Mouse (Mus musculus): Measurements from ENCODE around the gene Tmem44. TPM values are rescaled to one million over a fixed set of nuclear protein-coding genes. Genes with fewer than 3 reads are reported as not detected.
A peak's percentile ranks its signal among the peaks of the same experiment; 100 is the strongest.

Tmem44 gene
- polyA plus RNA-seq, 1 experiment from 2014 or later: 76.4 TPM

- 4% methylated on average over 35 of the region's 35 CpGs for WGBS
- Histone ChIP-seq H3K27ac (peak within 1 kb of the TSS; percentile 58), H3K9me3 (ENCODE audit: control insufficient read depth, low read length) (no peaks in the 10 kb centered on the region), H3K9ac (peak within 1 kb of the TSS; percentile 67), H3K4me3 (replicated peaks; ENCODE audit: low read length) (peak within 1 kb of the TSS; percentile 82), H3K27me3 (ENCODE audit: control insufficient read depth, insufficient read depth, low read length) (no peaks in the 10 kb centered on the region), H3K4me1 (replicated peaks; ENCODE audit: control insufficient read depth, insufficient read depth, low read length) (peaks cover 14% of the 10 kb centered on the region), H3K36me3 (replicated peaks; ENCODE audit: control insufficient read depth, insufficient read depth) (peaks cover 28% of the 10 kb centered on the region), H3K4me2 (replicated peaks) (peak within 1 kb of the TSS; percentile 94)
- DNase-seq (ENCODE audit: low spot score) (peak; percentile 97), ATAC-seq (ENCODE audit: low FRiP score) (peak; percentile 94)
Observed at GRCm38 (mm10) chr16:30587494-30588327, 37.1 kb upstream of the Tmem44 start, which contains the start of gene Lsg1. TSS of gene Lsg1 (minus strand) at chr16:30587592.

- H3K4me3 ChIP-seq (replicated peaks; ENCODE audit: low read length): peak overlapping the region; percentile 82
- peak overlapping the region; percentile 58 for H3K27ac ChIP-seq
- DNase-seq (ENCODE audit: low spot score) (no peak), ATAC-seq (ENCODE audit: low FRiP score) (no peak; the same call in 1 of the 2 replicates)
- H3K36me3 ChIP-seq (replicated peaks; ENCODE audit: control insufficient read depth, insufficient read depth): peaks cover 35% of the 10 kb centered on the region
- no peaks in the 10 kb centered on the region for H3K27me3 ChIP-seq (ENCODE audit: control insufficient read depth, insufficient read depth, low read length)
- H3K9me3 ChIP-seq (ENCODE audit: control insufficient read depth, low read length): no peaks in the 10 kb centered on the region
- H3K4me1 ChIP-seq (replicated peaks; ENCODE audit: control insufficient read depth, insufficient read depth, low read length): peaks cover 14% of the 10 kb centered on the region
- H3K9ac ChIP-seq: peak overlapping the region; percentile 67
- 3% methylated on average over 19 of the region's 19 CpGs for WGBS
- H3K4me2 ChIP-seq (replicated peaks): peak overlapping the region; percentile 94
Observed at GRCm38 (mm10) chr16:30586935-30587493, 36.4 kb upstream of the Tmem44 start.

GRCm38 (mm10) chr16:30580765-30581164 lies 30.1 kb upstream of the Tmem44 start:
- Histone ChIP-seq H3K9me3 (ENCODE audit: control insufficient read depth, low read length) (no peaks in the 10 kb centered on the region), H3K4me2 (replicated peaks) (no peak overlapping the region), H3K4me3 (replicated peaks; ENCODE audit: low read length) (no peak overlapping the region), H3K36me3 (replicated peaks; ENCODE audit: control insufficient read depth, insufficient read depth) (peaks cover 96% of the 10 kb centered on the region), H3K9ac (no peak overlapping the region), H3K4me1 (replicated peaks; ENCODE audit: control insufficient read depth, insufficient read depth, low read length) (no peaks in the 10 kb centered on the region), H3K27me3 (ENCODE audit: control insufficient read depth, insufficient read depth, low read length) (no peaks in the 10 kb centered on the region), H3K27ac (no peak overlapping the region)
- DNase-seq (ENCODE audit: low spot score) (no peak), ATAC-seq (ENCODE audit: low FRiP score) (no peak)
- WGBS: 91% methylated on average over 5 of the region's 5 CpGs

GRCm38 (mm10) chr16:30576392-30576791 lies 25.8 kb upstream of the Tmem44 start:
- ATAC-seq (ENCODE audit: low FRiP score) (no peak), DNase-seq (ENCODE audit: low spot score) (no peak)
- WGBS: 83% methylated on average over 1 of the region's 1 CpGs
- Histone ChIP-seq H3K9me3 (ENCODE audit: control insufficient read depth, low read length) (no peaks in the 10 kb centered on the region), H3K27me3 (ENCODE audit: control insufficient read depth, insufficient read depth, low read length) (no peaks in the 10 kb centered on the region), H3K36me3 (replicated peaks; ENCODE audit: control insufficient read depth, insufficient read depth) (peaks cover 96% of the 10 kb centered on the region), H3K27ac (no peak overlapping the region), H3K4me1 (replicated peaks; ENCODE audit: control insufficient read depth, insufficient read depth, low read length) (no peaks in the 10 kb centered on the region), H3K9ac (no peak overlapping the region), H3K4me3 (replicated peaks; ENCODE audit: low read length) (no peak overlapping the region), H3K4me2 (replicated peaks) (no peak overlapping the region)

- Histone ChIP-seq H3K9ac (no peak overlapping the region), H3K4me2 (replicated peaks) (no peak overlapping the region), H3K4me1 (replicated peaks; ENCODE audit: control insufficient read depth, insufficient read depth, low read length) (no peaks in the 10 kb centered on the region), H3K27ac (no peak overlapping the region), H3K4me3 (replicated peaks; ENCODE audit: low read length) (no peak overlapping the region), H3K27me3 (ENCODE audit: control insufficient read depth, insufficient read depth, low read length) (no peaks in the 10 kb centered on the region), H3K36me3 (replicated peaks; ENCODE audit: control insufficient read depth, insufficient read depth) (peaks cover 96% of the 10 kb centered on the region), H3K9me3 (ENCODE audit: control insufficient read depth, low read length) (no peaks in the 10 kb centered on the region)
- DNase-seq (ENCODE audit: low spot score): no peak
- 91% methylated on average over 7 of the region's 7 CpGs for WGBS
- ATAC-seq (ENCODE audit: low FRiP score): no peak
Observed at GRCm38 (mm10) chr16:30575815-30576214, 25.2 kb upstream of the Tmem44 start.

GRCm38 (mm10) chr16:30572239-30572638 lies 21.6 kb upstream of the Tmem44 start:
- WGBS: 73% methylated on average over 4 of the region's 4 CpGs

GRCm38 (mm10) chr16:30571378-30571777 lies 20.7 kb upstream of the Tmem44 start:
- no peaks in the 10 kb centered on the region for H3K27me3 ChIP-seq (ENCODE audit: control insufficient read depth, insufficient read depth, low read length)
- H3K9me3 ChIP-seq (ENCODE audit: control insufficient read depth, low read length): no peaks in the 10 kb centered on the region
- H3K9ac ChIP-seq: no peak overlapping the region
- DNase-seq (ENCODE audit: low spot score) (no peak), ATAC-seq (ENCODE audit: low FRiP score) (no peak)
- H3K36me3 ChIP-seq (replicated peaks; ENCODE audit: control insufficient read depth, insufficient read depth): peaks cover 96% of the 10 kb centered on the region
- H3K27ac ChIP-seq: no peak overlapping the region
- H3K4me3 ChIP-seq (replicated peaks; ENCODE audit: low read length): no peak overlapping the region
- no peaks in the 10 kb centered on the region for H3K4me1 ChIP-seq (replicated peaks; ENCODE audit: control insufficient read depth, insufficient read depth, low read length)
- H3K4me2 ChIP-seq (replicated peaks): no peak overlapping the region
- 95% methylated on average over 5 of the region's 5 CpGs for WGBS

More at GRCm38 (mm10) chr16:30572239-30572638, 21.6 kb upstream of the Tmem44 start:
- Histone ChIP-seq H3K27ac (no peak overlapping the region), H3K9me3 (ENCODE audit: control insufficient read depth, low read length) (no peaks in the 10 kb centered on the region), H3K27me3 (ENCODE audit: control insufficient read depth, insufficient read depth, low read length) (no peaks in the 10 kb centered on the region), H3K4me3 (replicated peaks; ENCODE audit: low read length) (no peak overlapping the region), H3K4me1 (replicated peaks; ENCODE audit: control insufficient read depth, insufficient read depth, low read length) (no peaks in the 10 kb centered on the region), H3K4me2 (replicated peaks) (no peak overlapping the region), H3K9ac (no peak overlapping the region), H3K36me3 (replicated peaks; ENCODE audit: control insufficient read depth, insufficient read depth) (peaks cover 96% of the 10 kb centered on the region)
- DNase-seq (ENCODE audit: low spot score) (no peak), ATAC-seq (ENCODE audit: low FRiP score) (no peak)

GRCm38 (mm10) chr16:30570173-30570572 lies 19.5 kb upstream of the Tmem44 start:
- no peaks in the 10 kb centered on the region for H3K27me3 ChIP-seq (ENCODE audit: control insufficient read depth, insufficient read depth, low read length)
- no peak for DNase-seq (ENCODE audit: low spot score)
- H3K4me3 ChIP-seq (replicated peaks; ENCODE audit: low read length): no peak overlapping the region
- H3K4me1 ChIP-seq (replicated peaks; ENCODE audit: control insufficient read depth, insufficient read depth, low read length): no peaks in the 10 kb centered on the region
- H3K9me3 ChIP-seq (ENCODE audit: control insufficient read depth, low read length): no peaks in the 10 kb centered on the region
- no peak for ATAC-seq (ENCODE audit: low FRiP score)
- H3K36me3 ChIP-seq (replicated peaks; ENCODE audit: control insufficient read depth, insufficient read depth): peaks cover 97% of the 10 kb centered on the region
- no peak overlapping the region for H3K27ac ChIP-seq
- H3K9ac ChIP-seq: no peak overlapping the region
- 90% methylated on average over 4 of the region's 4 CpGs for WGBS
- no peak overlapping the region for H3K4me2 ChIP-seq (replicated peaks)

GRCm38 (mm10) chr16:30565631-30566030 lies 15.0 kb upstream of the Tmem44 start:
- Histone ChIP-seq H3K27me3 (ENCODE audit: control insufficient read depth, insufficient read depth, low read length) (no peaks in the 10 kb centered on the region), H3K27ac (no peak overlapping the region), H3K4me1 (replicated peaks; ENCODE audit: control insufficient read depth, insufficient read depth, low read length) (no peaks in the 10 kb centered on the region), H3K36me3 (replicated peaks; ENCODE audit: control insufficient read depth, insufficient read depth) (peaks cover 99% of the 10 kb centered on the region), H3K4me2 (replicated peaks) (no peak overlapping the region), H3K9me3 (ENCODE audit: control insufficient read depth, low read length) (no peaks in the 10 kb centered on the region), H3K4me3 (replicated peaks; ENCODE audit: low read length) (no peak overlapping the region), H3K9ac (no peak overlapping the region)
- no peak for ATAC-seq (ENCODE audit: low FRiP score)
- 97% methylated on average over 6 of the region's 6 CpGs for WGBS
- DNase-seq (ENCODE audit: low spot score): no peak

Measured in hindbrain, embryonic 14.5 days (tissue).